Mouse (Mus musculus): ENCODE results near the gene Nr4a3. TPM values are rescaled to one million over a fixed set of nuclear protein-coding genes. Genes with fewer than 3 reads are reported as not detected.

Nr4a3 gene
- polyA plus RNA-seq (2015; fragmentation: Nextera tagmentation; extraction: Ambion mirVana): 1.7 and 2.4 TPM in 2 replicates

DNA sequence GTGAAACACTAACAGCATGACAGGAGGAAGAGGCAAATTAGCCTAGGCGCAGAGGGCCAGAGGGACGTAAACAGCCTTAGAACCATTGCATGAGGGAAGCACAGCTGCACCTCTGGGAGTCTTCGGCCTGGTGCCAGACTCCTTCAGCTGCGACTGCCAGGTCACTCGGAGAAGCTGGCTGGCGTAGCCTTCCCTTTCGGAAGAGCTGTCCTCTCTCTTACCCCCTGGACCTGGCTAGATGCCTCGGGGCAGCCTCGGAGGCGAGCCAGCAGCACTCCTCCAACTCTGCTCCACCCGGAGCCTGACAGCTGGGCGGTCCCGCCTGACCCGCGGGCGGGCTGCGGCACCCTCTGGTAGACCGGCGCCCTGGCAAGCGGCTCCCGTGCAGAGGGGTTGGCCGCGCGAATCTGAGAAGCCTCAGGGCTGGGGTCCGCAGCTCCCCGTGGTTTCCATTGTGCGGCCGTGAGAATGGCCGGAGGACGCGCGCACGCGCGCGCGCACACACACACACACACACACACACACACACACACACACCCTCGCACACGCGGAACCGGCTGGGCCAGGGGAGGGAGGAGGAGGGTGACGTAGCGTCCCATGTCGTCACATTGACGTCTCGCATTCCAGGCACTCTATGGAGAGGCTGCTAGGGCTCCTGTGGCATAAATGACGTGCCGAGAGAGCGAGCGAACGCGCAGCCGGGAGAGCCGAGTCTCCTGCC, at the start of gene Nr4a3:
TSS of gene Nr4a3 (plus strand) at position 663 of the 721 bp plus-strand sequence.
- DNase-seq (ENCODE audit: low spot score): peak; percentile 66

- DNase-seq (ENCODE audit: low spot score): no peak
These were observed 42.0 kb upstream of the Nr4a3 start for GRCm38 (mm10) chr4:48002969-48003368.

DNA sequence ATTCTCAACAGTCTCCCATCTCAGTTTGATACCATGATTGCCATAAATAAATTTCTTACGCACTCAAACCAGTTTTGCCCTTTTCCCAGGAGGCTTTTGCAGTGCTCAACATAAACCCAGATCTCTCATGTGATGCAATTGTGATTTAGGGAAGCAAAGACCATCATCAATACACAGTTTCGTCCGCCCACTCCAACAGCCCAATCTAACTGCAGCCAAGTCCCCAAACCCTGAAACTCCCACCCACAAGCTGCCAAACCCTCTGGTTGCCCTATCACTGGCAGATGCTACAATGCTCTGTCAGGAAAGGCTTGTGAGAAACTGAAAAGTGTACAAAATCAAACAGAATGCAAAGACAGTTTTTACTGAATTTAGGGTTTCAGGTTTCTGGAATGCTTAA, 41.5 kb upstream of the Nr4a3 start:
- DNase-seq (ENCODE audit: low spot score): no peak

DNA sequence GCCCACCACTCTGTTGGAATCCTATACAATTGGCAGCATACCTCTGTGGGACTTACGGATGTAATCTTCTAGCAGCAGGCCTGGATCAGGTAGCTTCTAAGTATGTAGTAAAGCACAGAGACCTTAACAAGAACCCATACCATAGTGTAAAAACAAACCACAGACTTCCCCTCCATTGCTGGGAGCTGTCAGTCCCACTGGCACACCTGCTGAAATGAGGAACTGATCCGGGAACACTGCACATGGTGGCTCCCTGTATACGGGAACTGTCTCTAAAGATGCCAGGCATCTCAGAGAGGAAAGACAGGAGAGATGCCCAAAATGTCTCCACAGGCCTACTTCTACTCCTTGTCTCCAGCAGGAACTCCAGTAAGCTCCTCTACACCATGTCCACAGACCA, 38.6 kb upstream of the Nr4a3 start:
- no peak for DNase-seq (ENCODE audit: low spot score)

GRCm38 (mm10) chr4:48012209-48012608, 32.7 kb upstream of the Nr4a3 start:
- DNase-seq (ENCODE audit: low spot score): peak; percentile 10

DNA sequence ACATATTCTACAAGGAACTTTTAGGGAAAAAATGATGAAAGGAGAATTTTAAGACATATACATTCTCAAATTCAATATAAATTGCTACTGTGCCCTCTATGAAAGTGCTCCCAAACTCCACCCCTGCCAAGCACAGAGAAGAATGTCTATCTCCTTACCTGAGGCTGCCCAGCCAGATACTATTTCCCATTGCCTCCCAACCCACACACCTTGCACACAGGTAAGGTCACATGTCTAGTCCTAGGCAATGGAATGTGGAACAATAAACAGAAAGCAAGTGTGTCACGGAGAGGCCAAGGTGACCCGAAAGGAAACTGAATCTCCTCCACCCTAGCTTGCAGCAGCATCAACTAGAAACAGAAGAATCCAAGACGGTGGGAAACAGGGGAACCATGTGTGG, 22.0 kb upstream of the Nr4a3 start:
- DNase-seq (ENCODE audit: low spot score): no peak

- DNase-seq (ENCODE audit: low spot score): peak; percentile 30
These were observed 15.3 kb upstream of the Nr4a3 start for GRCm38 (mm10) chr4:48029652-48030051.

- DNase-seq (ENCODE audit: low spot score): no peak
These were observed 10.7 kb upstream of the Nr4a3 start for GRCm38 (mm10) chr4:48034287-48034686.

GRCm38 (mm10) chr4:48037646-48038045, 7.3 kb upstream of the Nr4a3 start:
- no peak for DNase-seq (ENCODE audit: low spot score)

GRCm38 (mm10) chr4:48038847-48039246, 6.1 kb upstream of the Nr4a3 start:
- no peak for DNase-seq (ENCODE audit: low spot score)

GRCm38 (mm10) chr4:48039736-48040135, 5.2 kb upstream of the Nr4a3 start:
- peak; percentile 76 for DNase-seq (ENCODE audit: low spot score)

GRCm38 (mm10) chr4:48042466-48042785, 2.5 kb upstream of the Nr4a3 start:
- DNase-seq (ENCODE audit: low spot score): no peak

DNA sequence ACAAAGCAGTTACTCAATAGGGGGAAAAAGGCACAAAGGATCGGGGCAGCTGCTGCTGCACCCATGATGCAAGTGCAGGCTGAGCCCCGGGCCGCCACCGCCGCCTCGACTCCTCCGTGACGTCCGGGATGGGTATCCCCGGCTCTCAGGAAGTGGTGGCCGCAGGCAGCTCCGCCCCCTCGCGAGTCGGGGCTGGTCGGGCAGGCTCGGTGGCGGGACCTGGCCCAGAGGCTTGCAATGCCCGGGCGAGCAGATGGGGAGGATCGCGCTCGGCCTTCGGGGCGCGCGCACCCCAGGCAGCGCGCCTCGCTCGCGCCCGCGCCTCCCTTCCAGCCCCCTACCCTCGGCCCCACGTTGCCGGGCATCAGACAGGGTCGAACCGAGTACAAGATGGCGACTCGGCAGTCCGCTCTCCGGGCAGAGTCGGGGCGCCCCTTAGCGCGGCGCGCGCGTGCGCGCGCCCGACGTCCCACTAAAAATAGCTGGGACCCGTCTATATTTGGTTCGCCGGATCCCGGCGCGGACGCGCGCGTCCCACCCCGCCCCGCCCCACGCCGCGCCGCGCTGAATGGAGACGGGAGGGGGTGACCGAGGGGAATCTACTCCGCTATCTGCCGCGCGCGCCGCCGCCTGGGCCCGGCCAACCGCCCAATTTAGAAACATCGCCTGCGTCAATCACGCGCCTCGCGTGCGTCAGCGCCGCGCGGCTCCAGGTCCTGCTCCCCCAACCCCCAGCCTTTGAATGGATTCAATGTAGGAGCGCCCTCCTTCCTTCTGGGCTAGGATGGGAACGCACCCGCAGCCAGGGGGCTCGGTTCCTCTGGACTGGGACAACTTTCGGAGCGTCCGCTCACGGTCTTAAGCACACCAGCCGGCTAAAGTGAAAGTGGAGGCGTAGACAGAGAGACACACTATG, 1.9 kb upstream of the Nr4a3 start:
- peak; percentile 95 for DNase-seq (ENCODE audit: low spot score)

GRCm38 (mm10) chr4:48044141-48044490, 837 bp upstream of the Nr4a3 start:
- peak; percentile 42 for DNase-seq (ENCODE audit: low spot score)

DNA sequence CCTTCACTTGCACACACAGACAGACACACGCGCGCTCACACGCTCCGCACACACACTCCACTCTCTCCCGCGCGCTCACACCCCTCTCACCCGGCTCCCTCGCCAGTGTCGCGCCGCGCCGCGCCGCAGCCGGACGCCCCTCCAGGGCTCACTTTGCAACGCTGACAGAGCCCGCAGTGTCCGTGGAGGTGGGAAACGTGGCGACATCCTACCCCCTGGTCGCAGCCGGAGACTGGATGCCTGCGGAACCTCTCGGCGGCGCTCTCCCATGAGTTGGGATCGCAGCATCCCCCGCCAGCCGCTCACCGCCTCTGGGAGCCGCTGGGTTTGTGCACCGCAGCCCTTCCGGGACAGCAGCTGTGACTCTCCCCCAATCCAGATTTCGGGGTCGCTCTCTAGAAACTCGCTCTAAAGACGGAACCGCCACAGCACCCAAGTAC, 348 bp downstream of the Nr4a3 start:
- peak; percentile 63 for DNase-seq (ENCODE audit: low spot score)

DNA sequence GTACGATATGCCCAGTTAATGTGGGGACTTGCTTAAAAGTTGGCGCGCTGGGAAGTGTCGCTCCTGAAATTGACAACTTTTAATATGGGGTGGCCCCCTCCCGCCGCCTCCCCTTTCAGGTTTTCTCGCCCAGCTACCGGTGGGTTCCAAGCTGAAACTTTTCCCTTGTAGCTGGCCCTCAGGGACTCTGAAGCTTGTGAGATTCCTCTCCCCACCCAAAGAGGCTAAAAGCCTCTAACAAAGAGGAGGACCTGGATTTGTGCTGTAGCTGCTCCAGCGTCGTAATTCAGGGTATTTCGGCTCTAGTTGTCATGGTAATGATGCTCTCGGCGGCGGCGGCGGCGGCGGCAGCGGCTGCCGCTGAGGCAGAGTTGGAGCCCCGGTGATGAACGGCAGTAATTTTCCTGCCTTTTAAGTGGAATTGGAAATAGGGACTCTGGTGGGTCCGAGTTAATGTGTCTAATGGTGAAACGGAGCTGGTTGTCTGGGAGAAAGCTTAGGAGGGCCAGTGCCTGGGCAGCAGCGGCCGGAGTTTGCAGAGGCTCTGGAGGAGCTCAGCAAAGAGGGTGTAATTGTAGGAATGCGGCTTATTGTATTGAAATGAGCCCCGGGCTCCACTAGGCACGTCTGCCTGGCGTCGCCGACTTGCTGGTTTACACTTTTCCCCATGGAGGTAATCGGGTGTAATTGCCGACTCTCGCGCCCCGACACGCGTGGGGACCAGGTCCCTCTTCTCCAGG, 938 bp downstream of the Nr4a3 start:
- DNase-seq (ENCODE audit: low spot score): peak; percentile 43

DNA sequence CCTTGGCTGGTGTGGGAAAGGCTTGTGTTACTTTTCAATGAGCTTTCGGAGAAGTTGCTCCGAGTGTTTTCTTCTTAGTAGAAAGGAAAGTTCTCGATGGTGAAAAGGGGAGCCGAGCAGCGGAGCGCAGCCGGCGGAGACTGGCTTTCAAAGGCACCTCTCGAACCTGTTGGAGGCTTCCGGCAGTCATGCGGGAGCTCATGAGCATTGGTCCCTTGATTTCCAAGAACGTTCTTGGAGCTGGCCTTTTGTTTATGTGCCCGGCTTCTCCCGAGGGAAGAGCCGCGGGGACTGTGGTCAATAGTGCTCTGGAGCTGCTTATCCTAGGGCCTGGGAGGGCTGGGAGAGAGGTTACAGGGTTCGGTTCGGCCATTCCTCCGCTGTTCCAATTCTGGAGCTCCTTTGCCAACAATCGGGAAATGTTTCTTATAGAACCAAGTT, 1.5 kb downstream of the Nr4a3 start:
- peak; percentile 36 for DNase-seq (ENCODE audit: low spot score)

GRCm38 (mm10) chr4:48047136-48047765, 2.3 kb downstream of the Nr4a3 start:
- no peak for DNase-seq (ENCODE audit: low spot score)

DNA sequence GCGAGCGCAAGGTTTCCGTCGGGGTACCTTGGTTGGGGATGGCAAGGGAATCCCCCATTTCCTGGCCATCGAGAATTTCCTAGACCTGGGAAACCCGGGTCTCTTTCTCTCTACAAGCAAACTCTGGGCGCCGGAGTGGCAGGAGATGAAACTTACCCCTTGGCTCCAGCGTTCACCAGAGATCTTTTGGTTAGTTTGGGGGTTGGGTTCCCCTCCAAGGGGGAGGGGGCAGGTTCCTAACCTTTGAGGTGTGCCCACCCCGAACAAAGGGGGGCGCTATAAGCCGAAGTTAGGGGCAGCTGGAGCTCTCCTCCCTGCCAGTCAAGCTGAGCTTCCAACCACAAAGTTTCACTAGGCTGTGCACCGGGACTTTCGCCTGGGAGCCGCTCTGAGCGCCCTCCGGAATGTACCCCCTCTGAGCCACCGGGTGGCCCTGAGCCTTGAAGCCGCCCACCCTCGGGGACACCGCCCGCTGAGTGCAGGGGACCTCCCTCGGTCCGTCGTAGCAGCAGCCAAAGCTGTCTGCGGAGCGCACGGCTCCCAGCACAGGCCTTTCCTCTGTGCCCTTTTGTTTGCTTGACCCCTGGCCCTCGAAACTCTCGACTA, 2.9 kb downstream of the Nr4a3 start:
- DNase-seq (ENCODE audit: low spot score): peak; percentile 14

GRCm38 (mm10) chr4:48048456-48049315, 3.7 kb downstream of the Nr4a3 start:
- DNase-seq (ENCODE audit: low spot score): no peak
